Mouse (Mus musculus): ENCODE results near the gene D8Ertd738e.

Gene D8Ertd738e

DNA sequence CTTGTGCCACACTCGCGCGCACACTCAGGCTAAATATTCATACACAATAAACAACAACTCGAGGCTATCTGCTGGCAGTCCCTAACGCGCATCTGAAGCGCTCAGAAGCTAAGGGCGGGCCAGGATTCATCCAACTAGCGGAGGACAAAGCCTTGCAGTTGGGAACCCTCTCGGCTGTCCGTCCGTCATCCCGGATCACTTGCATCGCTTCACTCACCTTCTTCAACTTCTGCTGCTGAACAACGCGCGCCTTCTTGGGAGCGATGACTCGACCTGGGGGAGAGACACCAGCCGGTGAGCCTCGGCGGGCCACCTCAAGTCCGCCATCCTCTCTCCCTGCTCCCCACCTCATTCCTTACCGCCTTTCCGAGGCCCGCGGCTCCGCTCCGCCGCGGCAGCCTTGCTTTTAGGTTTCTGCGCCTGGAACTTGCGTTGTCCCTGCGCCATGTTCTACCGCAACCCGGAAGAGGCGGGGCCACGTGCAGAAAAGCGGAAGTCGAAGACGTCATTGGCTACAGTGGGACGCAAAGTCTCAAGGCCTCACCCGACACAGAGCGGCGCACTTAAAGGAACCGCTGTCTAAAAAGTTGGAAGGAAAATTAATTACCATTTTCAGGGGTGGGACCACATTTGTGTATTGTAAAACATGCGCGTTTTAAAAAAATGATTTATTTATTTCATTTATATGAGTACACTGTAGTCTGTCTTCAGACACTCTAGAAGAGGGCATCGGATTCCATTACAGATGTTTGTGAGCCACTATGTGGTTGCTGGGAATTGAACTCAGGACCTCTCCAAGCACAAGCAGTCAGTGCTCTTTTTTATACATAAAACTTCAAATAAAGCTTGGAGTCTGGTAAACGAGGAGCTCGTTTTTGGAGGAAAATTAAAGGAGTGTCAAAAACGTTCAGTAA lies at the start of gene D8Ertd738e:
Gene D8Ertd738e, minus strand, starts transcription at position 463 of the 914 bp plus-strand sequence.
- peak; percentile 90 for DNase-seq

DNA sequence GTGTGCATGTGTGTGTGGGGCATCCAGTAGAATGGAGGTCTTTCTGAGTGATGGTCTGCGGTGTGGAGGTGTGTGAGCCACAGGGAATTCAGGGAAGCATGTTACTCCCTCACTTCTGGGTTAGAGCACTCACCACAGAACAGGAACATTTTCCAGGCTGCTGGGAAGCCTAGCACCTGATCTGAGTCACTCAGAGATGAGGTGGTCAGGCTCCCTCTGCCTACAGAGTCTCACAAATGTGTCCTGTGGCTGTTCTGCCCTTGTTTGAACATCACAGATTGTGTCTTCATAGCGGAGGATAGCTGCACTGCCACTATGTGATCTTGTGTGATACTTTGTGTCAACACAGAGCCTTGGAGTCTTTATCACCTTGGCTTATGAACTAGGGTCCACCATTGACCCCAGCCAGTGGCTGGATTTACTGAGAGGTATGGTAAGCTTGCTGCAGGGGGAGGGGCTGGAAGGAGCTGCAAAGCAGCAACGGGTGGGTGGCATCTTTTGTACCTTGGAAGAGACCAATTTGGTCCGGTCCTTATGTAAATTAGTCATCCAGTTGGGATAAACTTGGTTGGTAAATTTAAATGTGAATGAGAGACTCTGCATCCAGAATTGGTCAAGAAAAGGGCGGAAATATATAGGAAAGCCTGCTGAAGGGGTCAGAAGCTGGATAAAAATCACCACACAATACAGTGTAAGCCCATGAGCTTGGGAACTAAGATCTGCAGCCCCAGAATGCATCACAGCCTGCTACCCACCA lies 47.7 kb upstream of the D8Ertd738e start:
- no peak for DNase-seq

DNA sequence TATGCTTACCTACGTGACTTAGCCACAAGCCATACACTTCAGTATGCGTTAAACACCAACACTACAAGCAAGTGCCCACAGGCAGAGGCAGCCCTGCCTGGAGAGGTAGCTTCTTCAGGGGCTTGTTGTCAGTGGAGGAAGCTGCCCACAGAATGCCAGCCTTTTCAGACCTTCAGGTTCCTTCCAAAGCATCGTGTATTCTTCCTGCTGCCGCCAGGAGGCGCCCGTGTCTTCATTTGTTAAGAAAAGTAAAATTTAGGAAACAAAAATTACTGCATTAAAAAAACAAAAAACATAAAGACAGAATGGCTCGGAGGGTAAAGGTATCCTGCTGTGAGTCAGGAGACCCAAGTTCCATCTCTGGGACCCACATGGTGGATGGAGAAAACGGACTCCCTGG lies 42.2 kb upstream of the D8Ertd738e start:
- DNase-seq: peak; percentile 82

DNA sequence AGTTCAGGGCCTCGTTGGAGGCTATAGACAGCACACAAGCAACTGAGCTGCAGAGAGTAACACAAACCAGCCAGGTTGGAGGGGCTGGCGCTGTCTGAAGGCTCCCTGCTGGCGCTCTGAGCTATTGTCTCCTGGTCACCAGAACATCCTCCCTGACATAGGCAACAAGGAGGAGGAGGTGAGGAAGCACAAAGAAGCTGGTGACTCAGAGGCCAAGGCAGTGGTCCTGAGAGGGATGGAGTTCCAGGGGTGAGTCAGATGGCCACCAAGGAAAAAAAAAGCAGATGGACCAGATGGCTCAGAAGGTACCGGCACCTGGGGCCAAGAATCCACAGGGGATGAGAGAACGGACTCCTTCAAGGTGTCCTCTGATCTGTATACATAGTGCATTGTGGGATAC lies 41.6 kb upstream of the D8Ertd738e start:
- DNase-seq: no peak

DNA sequence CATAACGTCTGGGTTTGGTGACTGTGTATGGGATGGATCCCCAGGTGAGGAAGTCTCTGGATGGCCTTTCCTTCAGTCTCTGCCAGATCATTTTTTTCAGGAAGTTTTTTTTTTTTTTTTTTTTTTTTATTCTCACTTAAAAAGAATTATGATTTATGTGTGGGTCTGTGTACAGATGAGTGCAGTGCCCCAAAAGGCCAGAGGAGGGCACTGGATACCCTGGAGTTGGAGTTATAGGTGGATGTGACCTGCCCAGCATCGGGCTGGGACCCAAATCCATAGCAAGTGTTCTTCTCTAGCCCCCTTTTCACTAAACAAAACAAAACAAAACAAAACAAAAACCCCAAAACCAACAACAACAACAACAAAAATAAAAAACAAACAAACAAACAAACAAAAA lies 39.4 kb upstream of the D8Ertd738e start:
- peak; percentile 58 for DNase-seq

DNA sequence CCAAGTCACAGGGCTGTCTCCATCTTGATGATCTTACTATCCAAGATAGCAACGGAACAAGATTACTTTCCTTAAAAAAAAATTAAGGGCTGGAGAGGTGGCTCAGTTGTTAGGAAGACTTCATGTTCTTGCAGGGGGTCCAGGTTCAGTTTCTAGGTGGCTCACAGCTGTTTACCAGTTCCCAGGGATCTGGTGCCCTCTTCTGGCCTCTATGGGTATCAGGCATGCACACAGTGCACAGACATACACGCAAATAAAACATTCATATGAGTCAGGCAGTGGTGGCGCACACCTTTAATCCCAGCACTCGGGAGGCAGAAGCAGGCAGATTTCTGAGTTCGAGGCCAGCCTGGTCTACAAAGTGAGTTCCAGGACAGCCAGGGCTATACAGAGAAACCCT lies 36.1 kb upstream of the D8Ertd738e start:
- peak; percentile 73 for DNase-seq

DNA sequence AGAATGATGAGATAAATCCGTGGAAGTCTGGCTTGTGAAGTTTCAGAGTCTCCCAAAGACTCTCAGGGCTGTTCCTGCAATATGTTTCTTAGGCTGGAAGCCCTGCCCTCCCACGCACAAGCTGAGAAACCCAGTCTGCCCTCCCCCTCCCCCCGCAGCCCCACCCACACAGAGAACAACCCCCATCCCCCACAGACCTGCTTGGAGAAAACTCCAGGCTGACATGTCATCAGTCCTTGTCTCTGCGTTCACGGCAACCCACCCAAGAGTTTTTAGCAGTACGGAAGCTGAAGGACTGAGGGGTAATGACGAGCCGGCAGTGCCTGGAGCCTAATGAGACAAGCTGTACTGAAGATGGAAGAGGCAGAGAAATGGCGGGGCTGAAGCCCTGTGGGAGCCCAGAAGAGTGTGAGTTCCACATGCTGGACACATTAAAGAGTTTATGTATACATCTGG lies 35.1 kb upstream of the D8Ertd738e start:
- no peak for DNase-seq

DNA sequence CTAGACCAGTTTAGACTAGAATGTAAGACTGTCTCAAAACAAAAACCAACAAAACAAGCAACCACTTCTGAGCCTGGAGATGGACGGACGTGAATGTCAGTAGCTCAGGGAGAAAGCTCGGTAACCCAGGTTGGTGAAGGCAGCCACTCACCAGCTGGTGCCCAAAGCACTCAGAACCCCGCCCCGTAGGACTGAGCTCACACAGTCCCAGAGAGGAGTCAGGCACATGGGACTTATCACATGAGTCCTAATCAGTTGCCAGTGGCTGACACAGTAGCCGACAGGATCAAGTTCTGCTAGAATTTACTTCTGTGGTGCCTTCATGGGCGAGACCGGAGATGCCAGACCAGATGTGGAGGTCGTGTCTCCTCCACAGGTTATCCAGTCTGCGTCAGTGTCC lies 31.3 kb upstream of the D8Ertd738e start:
- no peak for DNase-seq

DNA sequence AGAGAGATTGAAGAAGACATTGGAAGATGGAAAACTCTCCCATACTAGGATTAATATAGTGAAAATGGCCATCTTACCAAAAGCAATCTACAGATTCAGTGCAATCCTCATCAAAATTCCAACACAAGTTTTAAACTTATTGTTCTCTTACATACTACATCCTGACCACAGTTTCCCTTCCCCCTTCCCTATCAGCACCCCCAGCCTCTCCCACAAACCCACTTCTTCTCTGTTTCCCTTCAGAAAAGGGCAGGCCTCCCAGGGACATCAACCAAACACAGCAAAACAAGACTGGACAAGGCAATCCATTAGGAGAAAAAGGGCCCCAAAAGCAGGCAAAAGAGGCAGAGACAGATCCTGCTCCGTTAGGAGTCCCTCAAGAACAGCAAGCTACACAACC lies 26.9 kb upstream of the D8Ertd738e start:
- no peak for DNase-seq

DNA sequence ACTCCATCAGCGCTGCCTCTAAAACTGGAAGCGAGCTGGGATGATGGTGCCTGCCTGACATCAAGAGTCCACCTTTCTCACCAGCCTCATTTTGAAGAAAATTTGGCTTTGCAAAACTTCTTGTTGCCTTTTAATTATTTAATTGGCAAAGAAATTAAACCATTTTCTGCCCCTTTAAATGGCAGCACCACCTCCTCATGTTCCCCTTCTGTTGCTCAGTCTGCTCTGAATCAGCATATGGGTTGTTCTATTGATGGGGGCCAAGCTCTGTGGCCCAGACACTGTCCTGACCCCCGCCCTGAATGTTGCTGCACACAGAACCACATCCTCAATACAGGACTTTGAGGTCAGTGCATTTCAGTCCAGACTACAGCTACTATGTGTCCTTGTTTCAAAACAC lies 24.4 kb upstream of the D8Ertd738e start:
- DNase-seq: no peak

DNA sequence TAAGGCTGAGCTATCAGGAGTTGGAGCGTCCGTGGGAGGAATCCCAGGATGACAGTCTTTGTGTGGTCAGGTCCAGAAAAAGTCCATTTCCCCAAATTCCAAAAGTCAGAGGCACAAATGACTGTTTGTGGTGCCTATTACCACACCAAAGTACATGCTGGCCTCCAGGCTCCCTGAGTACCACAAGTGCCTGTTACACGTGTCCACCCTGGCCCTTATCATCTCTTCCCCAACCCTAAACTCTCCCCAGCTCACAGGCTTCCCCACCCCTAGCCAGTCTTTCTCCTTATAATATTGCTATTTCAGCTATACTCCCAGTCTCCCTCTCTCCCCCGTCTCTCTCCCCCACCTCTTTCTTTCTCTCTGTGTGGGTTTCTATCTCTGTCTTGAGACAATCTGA lies 22.8 kb upstream of the D8Ertd738e start:
- no peak for DNase-seq

DNA sequence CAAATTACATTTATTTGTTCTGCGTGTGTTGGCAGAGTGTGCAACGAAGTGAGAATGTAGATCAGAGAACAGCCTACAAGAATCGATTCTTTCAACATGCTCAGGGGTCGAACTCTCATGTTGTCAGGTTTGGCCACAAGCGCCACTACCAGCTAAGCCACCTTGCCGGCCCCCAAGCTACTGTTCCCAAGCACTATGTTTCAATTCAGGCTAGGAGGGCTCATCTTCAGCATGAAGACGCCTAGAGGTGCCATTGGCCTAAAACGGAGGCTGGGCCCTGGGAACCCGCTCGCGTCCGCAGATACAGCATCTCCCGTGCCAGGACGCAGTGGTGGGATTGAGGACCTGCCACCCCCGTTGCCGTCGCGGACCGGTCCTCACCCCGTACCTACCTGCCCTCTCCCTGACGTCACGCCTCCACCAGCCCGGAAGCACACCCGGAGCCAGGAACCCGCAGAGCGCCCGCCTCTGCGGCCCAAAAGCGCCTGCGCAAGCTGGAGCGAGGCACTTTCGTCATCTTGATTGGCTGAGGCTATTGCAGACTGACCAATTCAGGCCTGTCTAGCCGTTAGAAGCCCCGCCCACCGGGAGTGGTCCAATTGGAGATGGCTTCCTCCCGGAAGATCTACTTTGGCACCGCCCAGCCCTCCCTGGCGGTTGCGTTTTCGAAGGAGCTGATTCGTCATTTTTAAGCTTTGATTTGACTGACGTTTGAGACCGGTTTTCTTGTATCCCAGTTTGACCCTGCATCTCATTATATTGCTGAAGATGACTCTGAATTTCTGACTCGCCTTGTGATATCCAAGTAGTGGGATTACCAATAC lies 20.6 kb upstream of the D8Ertd738e start, which contains the start of gene Ccdc130:
Gene Ccdc130, minus strand, starts transcription at position 431 of the 824 bp plus-strand sequence.
- DNase-seq: peak; percentile 100

DNA sequence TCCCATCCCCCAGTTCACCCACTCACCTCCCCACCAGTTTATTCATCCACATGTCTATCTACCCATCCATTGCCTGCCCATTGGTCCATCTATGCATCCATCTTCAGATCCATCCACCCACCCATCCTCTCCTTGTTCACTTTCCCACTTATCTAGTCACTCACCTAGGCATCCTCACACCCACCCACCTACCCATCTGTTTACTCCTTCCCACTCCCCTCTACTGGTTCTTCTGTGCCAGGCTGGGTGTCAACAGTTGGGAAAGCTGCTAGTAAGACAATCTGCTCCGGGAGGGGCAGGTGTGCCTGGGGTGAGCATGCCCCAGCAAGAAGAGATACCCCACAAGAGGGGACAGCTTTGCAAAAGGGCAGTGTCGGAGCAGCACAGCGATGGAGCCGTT lies 11.6 kb upstream of the D8Ertd738e start:
- no peak for DNase-seq

DNA sequence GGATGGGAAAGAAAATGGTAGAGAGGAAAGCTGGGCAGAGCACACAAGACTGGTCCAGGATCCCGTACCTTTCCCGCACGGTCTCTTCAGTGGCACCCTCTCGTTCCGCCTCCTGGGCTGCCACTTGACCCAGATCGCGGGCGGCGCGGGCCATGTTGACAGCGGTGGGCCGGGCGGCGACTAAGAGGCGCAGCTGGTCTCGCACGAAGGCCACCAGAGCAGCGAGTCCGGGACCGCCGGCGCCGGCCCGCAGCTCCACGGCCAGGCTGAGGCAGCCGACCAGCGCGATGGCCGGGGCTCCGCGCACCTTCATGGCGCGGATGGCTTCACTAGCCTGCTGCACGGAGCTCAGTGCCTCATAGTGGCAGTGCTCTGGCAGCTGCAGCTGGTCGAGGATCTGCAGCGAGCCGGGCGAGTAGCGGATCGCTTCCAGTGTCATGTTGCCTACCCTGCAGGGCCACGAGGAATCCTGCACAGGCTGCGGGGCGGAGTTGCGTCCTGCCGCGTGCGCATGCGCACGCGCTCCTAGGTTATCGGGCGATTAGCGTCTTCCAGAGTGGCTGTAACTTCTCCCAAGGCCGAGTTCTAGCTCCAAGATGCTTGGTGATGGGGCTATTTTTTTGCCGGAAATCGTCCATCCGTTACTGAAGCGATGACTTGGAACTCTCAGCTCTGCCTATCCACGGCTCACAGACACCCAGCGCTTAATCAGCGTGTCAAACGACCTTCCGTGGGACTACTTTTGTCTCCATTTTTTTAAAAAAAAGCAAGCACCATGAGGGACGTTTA lies 7.5 kb upstream of the D8Ertd738e start, which contains the start of gene Mri1:
Gene Mri1, minus strand, starts transcription at position 505 of the 789 bp plus-strand sequence.
- peak; percentile 83 for DNase-seq

DNA sequence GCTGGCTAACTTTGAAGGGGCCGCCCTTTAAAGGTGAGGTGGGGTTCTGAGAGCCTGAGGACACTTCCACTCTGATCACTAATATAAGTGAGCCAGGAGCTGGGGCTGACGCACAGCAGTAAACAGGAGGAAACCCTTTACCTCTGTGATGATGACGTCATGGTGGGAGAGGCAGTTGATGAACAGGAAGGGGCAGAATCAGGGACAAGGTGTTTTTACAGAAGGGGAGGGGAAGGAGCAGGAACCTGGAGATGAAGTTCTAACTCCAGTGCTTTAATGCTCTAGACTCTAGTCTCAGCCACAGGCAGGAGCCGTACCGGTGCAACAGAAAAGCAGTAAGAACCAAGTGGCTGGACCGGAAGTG lies 6.9 kb upstream of the D8Ertd738e start:
- no peak for DNase-seq

DNA sequence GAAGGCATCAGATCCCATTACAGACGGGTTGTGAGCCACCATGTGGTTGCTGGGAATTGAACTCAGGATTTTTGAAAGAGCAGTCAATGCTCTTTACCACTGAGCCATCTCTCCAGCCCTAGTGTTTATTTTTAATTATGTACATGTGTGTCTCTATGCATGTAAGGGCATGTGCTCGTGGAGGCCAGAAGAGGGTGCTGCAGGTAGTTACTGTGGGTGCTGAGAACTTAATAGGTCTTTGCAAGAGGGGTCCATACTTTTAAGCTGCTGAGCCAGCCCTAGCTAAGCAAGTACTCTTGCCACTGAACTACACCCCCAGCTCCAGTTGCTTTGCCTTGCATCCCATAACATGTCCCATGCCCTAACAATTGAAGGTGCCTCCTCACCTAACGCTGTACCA lies 6.3 kb upstream of the D8Ertd738e start:
- no peak for DNase-seq

DNA sequence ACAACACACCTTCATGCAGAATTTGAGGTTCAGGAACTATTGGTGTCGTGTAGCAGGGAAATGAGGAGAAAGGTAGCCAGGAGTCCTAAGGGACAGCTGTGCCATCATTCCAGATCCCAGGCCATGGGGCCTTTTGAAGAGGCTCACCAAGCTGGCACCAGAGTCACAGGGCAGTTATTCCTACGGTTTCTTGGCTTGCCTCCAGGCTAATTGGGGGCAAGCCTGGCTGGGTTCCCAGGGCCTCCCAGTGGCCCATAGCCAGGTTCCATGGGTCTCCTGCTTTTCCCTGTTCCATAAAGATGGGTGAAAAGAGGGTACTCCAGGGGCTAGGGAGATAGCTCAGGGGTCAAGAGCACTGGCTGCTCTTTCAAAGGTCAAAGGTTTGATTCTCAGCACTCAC lies 7.7 kb downstream of the D8Ertd738e start:
- DNase-seq: no peak

DNA sequence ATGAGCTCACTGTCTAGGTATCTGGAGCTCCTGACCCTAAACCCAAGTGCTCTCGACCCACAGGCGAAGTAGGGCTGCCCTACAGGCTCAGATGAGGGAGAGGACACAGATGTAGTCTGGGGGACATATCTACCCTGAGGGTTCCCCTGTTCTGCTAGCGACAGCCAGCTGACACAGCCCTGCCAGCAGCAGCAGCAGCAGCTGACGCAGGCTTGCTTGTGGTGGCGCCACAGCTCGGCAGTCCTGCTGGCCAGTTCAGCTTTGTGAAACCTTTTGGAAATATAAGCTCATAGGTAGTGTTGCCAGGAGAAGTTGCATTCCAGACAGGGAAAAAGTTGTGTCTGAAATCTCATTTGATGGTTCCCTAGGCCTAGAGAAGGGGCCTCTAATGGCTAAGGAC lies 8.4 kb downstream of the D8Ertd738e start:
- no peak for DNase-seq

DNA sequence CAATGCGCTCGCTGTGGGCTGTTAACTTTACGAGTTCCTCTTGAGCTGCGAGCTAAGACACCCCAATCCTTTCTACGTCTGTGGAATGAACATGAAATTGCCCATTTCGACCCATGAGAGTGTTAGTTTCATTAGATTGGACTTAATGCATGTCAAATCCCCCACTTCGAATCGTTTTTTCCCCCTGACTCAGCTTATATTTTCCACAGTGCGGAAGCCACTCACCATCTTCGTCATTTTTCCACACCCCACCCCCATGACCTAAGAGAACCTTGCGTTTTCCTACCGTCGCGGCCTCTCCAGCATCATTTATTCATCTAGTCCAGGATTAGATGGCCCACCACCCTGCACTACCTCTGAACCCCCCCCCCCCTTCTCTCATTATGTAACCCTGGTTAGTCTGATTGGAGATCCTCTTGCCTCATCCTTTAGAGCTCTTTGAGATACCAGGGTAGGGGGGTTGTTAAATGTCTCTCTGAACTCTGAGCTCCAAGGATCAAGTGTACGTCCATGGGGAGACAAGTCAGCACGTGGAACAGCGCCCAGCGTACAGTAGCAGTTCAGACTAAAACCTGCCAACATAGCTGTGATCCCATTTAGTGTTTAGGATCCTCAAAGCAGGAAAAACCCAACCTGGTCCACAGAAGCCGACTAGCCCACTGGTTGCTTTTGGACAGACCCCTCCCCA lies 11.8 kb downstream of the D8Ertd738e start:
- no peak for DNase-seq

DNA sequence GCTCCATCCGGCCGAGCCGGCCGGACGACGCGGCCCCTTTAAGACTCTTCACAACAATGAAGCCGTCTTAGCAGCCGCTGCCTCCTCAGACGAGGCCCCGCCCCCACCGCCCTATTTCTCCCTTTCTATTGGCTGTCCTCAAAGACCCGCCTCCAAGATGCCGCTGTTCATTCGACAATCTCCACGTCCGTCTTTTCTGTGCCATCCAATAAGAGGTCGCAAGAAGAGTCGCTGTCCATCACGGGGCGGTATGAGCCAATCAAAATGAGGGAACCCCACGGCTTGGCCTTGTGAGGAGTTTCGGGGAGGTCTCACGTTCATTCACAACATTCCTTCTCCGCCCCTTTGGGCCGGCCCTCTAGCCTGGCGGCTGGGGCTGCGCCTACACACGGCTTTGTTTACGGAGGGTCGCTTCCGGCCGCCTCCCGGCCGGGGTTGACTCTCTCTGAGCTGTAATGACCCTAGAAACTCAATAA lies 12.5 kb downstream of the D8Ertd738e start, which contains the start of gene Zswim4:
Gene Zswim4, minus strand, starts transcription at position 58 of the 476 bp plus-strand sequence.
- DNase-seq: peak; percentile 95

DNA sequence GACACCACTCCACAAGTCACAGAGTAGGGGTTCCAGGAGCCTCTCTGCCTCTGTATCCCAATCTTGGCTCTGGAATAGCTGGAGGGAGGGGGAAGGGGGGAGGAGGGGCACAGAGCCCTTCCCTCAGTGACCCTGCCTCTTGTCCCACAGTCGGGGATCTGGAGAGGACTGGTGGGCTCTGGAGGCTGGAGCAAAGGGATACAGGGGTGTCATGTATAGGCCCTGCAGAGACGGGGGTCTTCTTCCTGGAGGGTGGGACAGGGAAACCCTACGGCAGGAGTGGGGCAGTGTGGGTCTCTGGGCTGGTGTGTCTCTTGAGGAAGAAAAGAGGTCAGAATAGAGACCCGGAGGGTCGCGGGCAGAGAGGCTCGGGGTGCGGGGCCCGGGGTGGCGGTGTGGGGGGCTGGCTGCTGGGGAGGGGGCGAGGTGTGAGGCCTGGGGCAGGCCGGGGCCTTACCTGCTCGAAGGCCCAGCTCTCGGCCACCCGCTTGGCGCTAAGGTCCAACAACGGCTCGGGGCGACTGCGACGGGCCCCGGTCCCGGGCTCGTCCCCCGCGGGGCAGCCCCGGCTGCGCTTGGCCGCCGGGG lies 13.0 kb downstream of the D8Ertd738e start:
- no peak for DNase-seq

Data from thymus, postnatal 4 days (tissue).